Mouse (Mus musculus): ENCODE data around the gene Cd36.

DNA sequence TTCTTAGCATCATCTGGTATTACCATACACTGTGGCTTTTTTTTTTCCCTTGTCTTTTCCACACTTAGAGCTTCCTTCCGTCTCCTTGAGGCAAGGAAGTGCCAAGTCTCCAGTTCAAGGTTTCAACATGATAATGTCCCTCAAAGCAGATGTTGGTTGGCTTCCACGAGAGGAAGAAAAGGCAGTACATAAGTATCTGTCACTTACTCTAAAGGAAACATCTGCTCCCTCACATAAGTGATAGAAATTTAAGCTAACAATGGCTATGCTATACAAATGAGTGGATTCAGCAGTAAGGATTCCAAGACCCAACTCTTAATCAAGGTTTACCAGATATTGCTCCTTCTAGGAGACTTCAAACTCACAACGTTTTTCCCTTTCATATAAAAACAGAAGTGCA is 10.3 kb upstream of the Cd36 start:
- TF ChIP-seq CTCF (IDR thresholded peaks at IDR 0.05; ENCODE audit: low read depth) (no peak), EP300 (IDR thresholded peaks at IDR 0.05; ENCODE audit: low read depth) (peak; percentile 62)

Measured in liver, postnatal 0 days (tissue).